Mouse (Mus musculus): ENCODE data around the gene Ttll8.
A peak's percentile ranks its signal among the peaks of the same experiment; 100 is the strongest.

Ttll8 gene

DNA sequence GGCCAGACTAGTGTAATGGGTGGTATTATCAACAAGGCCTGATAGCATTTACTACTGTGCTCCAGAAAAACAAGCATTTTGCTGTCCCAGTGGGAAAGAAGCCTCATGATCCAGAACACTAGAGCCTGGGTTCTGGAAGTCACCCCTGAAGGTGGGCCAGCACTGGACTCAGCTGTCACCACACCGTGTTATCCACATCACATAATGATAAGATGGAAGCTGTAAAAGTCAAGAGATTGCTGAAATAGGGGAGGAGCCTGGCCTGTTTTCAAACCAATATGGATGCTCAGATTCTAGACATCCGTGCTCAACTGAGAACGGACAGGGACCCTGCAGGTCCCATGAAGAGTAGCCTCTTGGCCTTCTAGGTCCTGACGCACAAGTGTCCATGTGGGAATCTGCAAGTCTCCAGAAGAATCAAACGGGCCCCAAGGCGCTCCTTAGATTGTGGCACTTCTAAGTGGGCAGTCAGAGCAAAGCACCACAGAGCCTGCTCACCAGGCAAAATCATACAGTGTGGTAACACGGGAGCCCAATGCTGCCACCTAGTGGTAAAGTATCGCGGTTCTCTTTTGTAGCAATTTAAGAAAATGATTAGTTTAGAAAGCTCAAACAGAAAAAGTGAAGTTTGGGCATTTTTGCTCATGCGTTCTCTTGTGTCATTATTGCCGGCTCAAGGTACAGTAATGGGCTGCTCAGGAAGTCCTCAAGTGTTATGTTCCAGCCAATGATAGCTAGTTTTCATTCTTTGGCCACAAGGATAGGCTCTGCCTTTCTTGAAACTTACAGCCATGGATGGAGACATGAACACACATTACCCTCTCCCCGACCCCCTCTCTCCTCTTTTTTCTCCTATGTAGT is 32.9 kb downstream of the Ttll8 start:
- DNase-seq (ENCODE audit: low spot score in 2 of 2): peak; percentile 32 to 39

DNA sequence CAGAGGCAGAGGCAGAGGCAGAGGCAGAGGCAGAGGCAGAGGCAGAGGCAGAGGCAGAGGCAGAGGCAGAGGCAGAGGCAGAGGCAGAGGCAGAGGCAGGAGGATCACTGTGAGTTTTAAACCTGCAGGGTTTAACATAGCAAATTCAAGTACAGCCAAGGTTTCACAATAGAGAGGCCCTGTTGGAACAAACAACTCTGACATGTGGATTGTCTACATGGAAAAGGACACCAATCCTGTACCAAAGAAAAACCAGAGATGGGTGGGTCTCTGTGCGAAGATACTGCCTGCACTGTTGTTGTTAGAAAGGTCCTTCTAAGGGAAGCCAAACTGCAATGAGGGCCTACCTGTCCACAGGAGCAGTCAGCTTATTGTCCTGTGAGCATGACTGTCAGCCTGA is 34.2 kb downstream of the Ttll8 start:
- DNase-seq (ENCODE audit: low spot score in 2 of 2): no peak

DNA sequence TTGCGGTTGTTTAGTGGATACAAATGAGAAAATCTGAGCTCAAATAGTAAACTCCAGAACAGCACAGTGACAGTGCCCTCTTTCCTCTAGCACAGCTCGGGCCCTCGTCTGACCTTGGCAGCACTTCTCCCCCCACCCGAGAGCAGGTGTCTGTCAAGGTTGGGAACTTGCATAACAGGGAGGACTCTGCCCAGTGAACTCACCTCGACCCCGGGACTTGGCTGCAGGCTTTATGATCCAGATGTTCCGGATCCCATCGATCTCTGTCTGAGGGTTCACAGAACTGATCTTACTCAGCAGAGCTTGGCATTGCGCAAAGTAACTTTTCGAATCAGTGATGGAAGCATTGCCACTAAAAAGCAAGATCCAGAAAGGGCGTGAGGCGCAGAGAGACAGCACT is 34.9 kb downstream of the Ttll8 start:
- DNase-seq (ENCODE audit: low spot score in 2 of 2): no peak

DNA sequence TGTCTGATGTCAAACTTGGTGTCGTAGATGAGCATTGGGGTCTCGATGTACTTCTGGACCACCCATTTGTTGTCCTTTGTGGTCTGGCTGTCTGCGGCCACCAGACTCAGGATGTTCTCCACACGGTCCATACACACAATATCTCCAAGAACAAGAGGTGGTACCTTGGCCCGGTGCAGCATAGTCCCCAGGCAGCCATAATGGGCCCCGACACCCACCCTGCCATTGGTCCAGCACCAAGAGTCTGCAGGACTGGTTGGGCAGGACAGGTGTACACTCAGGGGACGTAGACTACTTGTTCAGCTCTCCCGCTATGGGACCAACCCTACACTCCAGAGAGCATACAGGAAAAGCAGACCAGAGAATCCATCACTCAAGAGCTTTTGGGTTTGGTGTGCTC is 37.1 kb downstream of the Ttll8 start:
- no peak for DNase-seq (ENCODE audit: low spot score in 2 of 2)

DNA sequence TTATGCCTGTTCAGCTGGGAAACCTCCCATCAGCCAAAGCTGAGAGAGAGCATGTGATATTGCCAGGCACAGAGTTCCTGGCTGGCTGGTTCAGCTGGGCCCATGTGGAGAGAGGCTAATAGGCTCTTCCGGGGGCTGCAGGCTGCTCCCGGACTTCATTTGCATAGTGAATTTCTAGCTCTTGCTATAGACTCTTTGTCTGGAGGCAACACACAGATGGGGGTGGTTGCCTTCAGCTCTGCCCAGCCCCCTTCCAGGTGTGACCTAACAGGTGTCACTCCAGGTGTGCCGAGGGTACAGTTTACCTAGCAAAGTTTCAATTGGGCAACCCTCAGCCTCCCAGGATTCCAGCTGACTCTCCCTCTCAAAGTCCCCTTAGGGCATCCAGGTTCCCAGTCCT is 37.9 kb downstream of the Ttll8 start:
- no peak for DNase-seq (ENCODE audit: low spot score in 2 of 2)

DNA sequence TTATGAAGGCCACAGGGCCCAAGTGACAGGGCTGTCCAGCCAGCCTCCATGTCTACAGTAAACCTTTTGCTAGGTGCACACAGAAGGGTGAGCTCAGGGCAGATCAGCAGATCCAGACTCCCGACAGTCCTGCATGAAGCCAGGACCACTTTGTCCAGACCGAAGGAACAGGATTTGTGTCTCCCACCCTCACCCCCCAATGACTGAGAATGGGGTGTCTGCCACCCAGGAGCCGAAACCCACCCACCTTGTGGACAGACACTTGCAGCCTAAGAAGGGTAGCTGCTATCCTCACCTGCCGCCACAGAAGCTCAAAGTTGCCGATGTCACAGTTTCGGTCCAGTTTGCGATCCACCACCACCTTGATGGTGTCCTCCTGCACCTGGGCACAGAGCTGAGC is 39.2 kb downstream of the Ttll8 start:
- no peak for DNase-seq (ENCODE audit: low spot score in 2 of 2)

DNA sequence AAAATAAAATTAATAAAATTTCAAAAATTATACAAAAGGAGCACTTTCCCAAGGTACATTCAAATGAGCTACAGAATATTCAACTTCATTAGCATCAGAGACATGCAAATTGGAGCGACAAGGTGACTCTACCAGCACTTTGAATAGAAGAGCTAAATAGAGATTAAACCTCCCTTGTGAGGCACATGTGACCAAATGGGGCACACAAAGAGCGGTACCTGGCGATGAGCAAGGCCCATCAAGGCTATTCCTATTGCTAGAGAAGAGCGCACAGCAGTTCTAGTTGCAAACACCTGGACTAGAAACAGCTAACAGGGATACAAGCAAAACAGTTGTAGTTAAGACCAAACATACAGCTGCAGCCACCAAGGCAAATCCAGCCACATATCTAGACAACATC is 47.9 kb downstream of the Ttll8 start:
- DNase-seq (ENCODE audit: low spot score in 2 of 2): no peak

DNA sequence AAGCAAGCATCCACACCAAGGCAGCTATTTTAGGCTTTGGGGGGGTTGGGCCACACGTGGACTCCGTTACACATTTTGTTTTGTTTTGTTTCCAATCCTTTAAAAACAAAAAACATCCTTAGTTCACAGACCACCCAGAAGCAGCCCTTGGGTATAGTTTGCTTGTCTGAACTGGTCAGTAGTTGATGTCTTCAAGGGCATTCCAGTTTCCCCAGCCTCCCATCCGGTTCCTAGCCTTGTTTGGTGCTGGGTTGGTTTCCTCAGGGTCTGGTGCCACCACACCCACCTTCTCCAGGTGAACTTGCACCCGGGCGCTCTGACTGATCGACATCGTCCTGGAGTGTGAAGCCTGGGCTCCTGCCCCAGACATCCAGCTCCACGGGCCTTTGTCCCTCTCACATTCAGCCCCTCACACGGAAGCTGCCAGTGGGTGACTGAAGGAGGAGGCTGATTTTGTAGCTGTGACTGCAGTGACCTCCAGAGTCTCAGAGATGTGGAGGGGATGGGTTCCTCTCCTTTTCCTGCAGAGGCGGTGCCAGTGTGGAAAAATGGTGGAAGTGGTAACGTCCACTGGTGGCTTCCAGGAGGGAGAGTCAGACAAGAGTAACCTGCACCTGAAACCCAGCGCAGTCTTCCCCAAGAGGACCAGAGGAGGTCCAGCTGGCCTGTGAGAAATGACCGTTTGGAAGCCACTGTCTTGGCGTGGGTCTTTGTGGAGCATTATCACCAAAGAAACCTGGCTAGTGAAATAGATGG is 50.0 kb downstream of the Ttll8 start:
- DNase-seq (ENCODE audit: low spot score in 2 of 2): no peak

DNA sequence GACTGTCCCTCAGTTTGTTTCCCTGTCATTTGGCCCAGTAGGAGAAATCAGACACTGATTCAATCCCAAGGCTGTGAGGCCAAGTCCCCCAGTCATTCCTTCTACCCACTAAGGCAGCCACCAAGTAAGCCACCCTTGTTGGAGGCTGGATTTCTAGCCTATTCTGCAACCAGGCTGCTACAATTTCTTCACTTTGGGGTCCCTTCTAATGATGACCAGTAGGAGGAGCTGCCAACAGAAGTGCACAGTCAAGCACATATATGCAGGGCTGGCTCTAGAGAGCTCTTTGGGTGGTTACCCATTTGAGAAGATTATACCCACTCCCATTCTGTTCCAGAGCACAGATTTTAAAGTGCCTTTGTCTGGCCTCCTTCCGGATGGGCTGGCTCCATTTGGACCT is 51.1 kb downstream of the Ttll8 start:
- DNase-seq (ENCODE audit: low spot score in 2 of 2): no peak

DNA sequence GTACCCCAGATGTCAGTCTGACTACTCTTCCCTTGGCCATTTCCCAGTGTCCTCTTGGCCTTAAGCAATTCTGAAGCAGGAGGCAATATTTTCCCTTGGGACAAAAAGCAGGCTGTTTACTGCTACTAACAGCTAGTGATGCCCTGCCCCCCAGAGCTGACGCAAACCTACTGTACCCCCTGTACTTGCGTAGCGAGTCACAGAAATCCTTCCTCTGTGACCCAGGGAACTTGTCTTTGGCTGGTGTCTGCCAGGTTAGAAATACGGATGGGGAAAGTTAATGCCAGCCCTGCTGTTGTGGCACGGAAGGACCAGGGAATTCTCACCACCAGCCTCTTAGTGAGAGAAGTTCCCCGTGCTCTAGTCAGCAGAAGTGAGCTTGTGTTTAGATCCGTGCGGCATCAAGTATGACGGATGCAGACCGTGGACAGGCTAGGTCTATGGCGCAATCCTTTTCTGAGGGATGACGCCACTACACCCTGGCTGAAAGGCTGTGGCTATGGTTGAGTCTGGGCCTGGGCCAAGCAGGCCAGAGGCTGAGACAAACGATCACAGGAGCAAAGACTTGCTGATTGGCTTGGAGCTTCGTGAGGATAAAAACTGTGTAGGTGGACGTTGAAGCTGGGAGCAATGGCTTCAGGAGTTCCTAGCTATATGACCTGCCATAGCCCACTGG is 51.9 kb downstream of the Ttll8 start:
- DNase-seq (ENCODE audit: low spot score in 2 of 2): no peak

DNA sequence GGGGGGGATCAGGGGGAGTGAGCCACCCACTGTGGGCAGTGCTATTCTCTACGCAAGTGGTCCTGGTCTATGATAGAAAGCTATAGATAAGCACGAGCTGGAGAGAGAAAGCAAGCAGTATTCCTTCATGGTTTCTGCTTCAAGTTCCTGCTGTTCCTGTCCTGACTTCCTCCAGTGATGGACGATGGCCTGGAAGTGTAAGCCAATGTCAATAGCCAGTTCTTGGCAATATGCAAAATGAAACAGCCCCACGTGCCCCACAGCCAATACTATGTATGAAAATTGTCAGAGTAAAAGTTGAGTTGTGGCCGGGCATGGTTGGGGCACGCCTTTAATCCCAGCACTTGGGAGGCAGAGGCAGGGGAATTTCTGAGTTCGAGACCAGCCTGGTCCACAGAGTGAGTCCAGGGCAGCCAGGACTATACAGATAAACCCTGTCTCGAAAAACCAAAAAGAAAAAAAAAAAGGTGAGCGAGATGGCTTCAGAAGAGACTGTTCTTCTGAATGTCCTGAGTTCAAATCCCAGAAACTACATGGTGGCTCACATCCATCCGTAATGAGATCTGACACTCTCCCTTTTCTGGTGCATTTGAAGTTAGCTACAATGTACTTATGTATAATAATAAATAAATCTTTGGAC is 57.8 kb downstream of the Ttll8 start:
- DNase-seq (ENCODE audit: low spot score in 2 of 2): no peak

DNA sequence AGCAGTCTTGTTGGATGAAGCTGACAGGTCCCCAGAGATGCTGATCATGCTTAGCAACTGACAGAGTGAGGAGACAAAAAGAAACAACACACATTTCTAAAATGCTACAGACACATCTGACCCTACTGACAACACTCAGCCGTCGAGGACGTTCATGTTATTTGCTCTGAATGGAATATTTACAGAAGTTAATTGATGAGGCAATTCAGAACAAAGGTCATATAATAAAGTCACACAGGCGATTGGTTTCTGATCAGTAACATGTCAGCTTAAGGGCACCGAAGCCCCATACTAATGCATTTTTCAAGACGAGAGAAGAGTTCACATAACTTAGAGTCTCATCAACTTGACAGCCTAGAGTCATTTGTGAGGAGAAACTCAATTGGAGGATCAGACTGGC is 58.3 kb downstream of the Ttll8 start:
- no peak for DNase-seq (ENCODE audit: low spot score in 2 of 2)

DNA sequence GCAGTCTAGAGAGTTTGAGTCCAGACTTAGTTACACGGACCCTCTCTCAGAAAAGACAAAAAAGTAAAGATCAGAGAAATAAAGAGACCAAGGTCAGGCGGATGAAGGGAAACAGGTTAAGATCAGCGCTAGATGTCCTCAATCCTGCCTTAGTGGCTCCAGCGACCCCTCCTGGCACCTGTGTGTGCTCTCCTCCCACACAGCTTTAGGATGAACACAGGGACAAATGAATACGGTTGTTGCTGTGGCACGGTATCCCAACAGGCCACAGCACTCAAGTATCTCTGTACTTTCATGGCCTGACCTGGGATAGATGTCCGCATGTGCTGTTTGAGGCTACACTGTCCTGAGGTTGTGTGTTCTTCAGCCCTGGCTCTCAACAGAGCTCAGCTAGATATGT is 59.1 kb downstream of the Ttll8 start:
- no peak for DNase-seq (ENCODE audit: low spot score in 2 of 2)

DNA sequence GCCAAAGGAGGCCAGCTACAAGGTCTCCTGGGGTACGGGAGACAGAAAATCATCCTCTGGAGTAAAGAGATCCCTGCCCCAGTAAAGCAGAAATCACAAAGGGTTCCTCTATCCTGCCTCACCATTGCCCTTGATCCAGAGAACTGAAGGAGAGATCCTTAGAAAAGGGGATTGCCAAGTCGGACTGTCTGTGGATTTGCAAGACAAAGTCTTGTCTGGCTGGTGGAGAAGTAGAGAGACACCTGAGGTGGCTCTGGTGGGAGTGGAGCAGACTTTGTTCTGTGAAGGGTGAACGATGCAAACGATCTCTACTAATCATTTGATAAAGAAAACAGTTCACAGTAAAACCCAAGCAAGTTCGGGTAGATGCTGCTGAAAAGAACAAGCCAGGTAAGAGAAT is 61.3 kb downstream of the Ttll8 start:
- no peak for DNase-seq (ENCODE audit: low spot score in 2 of 2)

DNA sequence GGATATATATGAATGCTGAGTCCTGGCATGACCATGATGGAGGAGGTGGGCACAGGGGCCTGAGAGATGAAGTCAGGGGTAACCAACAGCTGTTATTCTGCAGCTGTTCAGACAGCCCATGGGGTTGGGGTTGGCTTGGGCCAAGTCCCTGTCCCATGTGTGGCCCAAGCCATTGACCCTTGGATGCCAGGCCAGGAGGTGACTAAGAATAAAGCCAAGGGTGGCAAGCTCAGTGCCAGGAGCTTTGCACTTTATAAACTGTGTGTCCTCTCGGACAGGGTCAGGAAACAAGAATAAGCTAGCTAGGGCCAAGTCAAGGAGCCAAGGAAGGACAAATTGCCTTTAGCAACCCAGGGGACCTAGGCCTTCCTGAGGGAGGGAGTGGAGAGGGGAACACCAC is 62.0 kb downstream of the Ttll8 start:
- no peak for DNase-seq (ENCODE audit: low spot score in 2 of 2)

DNA sequence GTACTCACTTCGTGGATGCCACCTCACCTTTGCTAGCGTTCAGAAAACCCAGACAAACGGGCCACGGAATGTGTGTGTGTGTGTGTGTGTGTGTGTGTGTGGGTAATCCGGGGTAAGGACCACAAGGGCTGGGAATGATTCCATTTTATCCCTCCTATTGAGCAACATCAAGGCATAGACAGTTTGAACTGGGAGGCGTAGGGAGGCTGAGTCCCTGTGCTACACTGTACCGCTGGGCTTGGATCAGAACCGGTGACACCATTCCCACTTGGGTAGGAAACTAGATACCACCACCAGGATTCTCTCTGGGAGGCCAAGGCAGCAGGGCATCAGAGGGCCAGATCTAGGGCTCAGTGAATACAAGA is 62.6 kb downstream of the Ttll8 start:
- no peak for DNase-seq (ENCODE audit: low spot score in 2 of 2)

DNA sequence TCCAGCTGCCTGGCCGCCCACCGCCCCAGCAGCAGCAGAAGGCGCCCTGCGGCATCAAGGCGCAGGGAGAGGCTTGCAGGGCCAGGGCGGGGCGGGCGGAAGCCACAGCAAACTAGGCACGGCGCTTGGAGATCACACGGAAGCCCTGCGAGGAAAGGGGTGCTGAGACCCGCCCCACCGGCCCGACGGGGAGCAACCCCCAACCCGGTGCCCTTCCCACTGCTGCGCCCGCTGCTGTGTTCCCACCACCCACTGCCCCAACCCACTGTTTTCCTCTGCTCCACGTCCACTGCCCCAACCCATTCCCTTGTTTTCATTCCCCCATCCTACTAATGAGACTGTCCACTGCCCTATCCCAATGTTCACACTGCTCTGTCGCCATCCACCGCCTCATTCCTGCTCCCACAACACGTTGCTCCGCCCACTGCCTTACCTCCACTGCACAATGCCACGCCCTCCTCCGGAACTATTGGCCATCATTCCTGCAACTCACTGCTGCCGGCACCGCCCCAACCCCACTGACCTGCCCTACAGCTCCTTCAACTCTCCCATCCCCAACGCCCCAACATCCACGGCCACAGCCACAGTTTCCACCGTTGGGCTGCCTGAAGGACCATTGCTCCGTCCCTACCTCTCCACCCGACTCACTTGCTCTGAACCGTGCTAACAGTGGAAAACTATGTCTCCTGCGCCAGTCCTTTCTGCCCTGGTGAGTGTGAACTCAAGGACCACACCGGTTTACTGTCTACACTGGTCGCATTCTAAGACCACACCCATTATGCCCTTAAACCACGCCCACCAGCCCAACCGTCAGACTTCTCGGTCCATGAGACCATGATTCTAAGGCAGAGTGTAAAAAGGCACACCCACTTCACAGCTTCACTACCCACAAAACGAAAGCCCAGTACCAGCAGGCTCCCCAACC is 63.2 kb downstream of the Ttll8 start:
- DNase-seq (ENCODE audit: low spot score in 2 of 2): peak; percentile 61 to 65

DNA sequence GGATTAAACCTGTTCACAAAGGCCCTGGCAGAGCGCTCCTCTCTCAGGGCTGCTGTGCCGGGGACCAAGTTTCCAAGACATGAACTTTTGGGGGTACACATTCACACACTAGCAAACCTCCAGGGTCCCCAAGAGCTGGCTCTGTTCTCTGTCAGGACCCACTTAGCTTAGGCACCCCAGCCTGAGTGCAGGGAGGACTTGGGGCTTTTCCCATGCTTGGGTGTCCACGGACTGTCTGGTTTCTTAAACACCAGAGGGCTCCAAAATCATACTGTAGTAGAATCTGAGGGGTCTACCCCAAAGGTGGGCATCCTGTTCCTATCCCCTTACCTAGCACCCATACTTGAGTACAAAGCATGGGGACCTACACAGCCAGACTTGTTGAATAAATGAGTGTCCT is 64.2 kb downstream of the Ttll8 start:
- no peak for DNase-seq (ENCODE audit: low spot score in 2 of 2)

DNA sequence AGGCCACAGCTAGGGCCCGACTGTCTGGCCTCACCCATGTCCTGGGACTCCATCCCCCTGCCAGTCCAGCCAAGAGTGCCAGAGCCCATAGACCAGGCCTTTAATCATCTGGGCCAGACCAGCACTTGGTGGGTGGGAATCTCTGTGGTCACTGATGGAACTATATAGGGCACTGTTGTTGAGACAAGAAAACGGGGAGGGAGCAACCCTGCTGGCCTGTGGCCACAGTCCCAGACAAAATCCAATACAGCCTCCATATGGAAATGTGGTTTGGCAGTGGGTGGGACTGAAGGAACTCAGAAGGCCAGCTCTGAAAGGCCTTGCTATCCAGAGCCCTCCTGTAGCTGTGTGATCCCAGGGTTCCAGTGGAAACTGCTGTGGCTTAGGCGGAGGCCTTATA is 65.2 kb downstream of the Ttll8 start:
- DNase-seq (ENCODE audit: low spot score in 2 of 2): no peak

DNA sequence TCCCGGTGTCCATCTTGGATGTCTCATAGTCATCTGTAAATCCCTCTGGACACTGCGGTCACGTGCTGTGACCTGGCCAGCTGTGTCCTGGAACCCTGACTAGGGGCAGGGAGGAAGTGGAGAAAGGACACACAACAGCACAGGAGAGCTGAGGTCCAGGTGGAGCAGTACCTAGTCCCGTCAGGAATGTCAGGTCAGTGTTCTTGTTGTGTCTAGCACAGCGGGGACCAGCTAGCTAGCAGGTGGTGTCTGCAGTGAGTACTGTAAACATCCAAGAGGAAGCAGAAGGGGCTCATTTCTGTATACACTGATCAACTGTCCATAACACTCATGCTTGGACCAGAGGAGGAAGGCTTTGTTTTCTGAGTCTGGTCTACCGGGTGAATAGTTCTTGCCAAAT is 68.8 kb downstream of the Ttll8 start:
- DNase-seq (ENCODE audit: low spot score in 2 of 2): no peak

DNA sequence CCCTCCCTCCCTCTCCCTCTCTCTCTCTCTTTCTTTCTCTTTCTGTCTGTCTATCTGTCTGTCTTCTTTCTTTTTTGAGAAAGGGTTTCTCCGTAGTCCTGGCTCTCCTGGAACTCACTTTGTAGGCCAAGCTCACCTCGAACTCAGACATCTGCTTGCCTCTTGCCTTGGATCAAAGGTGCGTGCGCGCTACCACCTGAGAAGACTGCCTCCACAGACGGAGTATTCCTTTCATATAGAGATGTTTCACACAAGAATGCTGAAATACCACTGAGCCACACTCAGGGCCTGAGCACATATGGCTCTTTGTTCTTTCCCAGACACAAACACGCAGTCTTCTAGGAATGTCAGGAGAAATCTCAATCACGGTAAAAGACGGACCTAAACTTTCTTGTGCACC is 70.9 kb downstream of the Ttll8 start:
- DNase-seq (ENCODE audit: low spot score in 2 of 2): no peak

All from spleen, postnatal 36 days (tissue).